ENCODE assay signal across 8 mouse cellular contexts in genomic region chr8:95832603-95833434, GRCm38 (mm10). TPM values are rescaled to one million over a fixed set of nuclear protein-coding genes. Genes with fewer than 3 reads are reported as not detected.
DNase-seq lines count a peak whose midpoint lies in the region; ATAC-seq lines count a peak whose summit lies in the region.

No protein-coding gene starts in this region.

- H3K27me3 ChIP-seq in hindbrain, embryonic 11.5 days (ENCODE audit: control insufficient read depth, insufficient read depth, low read length): no peaks in the 10 kb centered on the region
- no peaks in the 10 kb centered on the region for H3K27me3 ChIP-seq in lung, embryonic 16.5 days (ENCODE audit: control insufficient read depth, insufficient read depth, low read depth, low read length)

- peak overlapping the region; percentile 10 for H3K4me3 ChIP-seq in hindbrain, embryonic 11.5 days (ENCODE audit: low read depth, low read length)
- peak overlapping the region; percentile 42 for H3K4me3 ChIP-seq in lung, embryonic 16.5 days (ENCODE audit: low read length)

- peak overlapping the region; percentile 1; the same call in 1 of the 2 replicates for H3K9ac ChIP-seq in hindbrain, embryonic 11.5 days (ENCODE audit: low read depth, low read length)
- H3K9ac ChIP-seq in lung, embryonic 16.5 days (ENCODE audit: low read length): no peak overlapping the region

- WGBS in hindbrain, embryonic 11.5 days: 15% methylated on average over 16 of the region's 16 CpGs
- WGBS in lung, embryonic 16.5 days: 15% methylated on average over 16 of the region's 16 CpGs

- H3K4me2 ChIP-seq in hindbrain, embryonic 11.5 days (replicated peaks; ENCODE audit: low read depth, low read length): peak overlapping the region; percentile 30
- H3K4me2 ChIP-seq in lung, embryonic 16.5 days (ENCODE audit: low read depth, low read length): peak overlapping the region; percentile 58

- H3K9me3 ChIP-seq in hindbrain, embryonic 11.5 days (ENCODE audit: control insufficient read depth, low read length): no peaks in the 10 kb centered on the region
- H3K9me3 ChIP-seq in lung, embryonic 16.5 days (ENCODE audit: control insufficient read depth, low read length): no peaks in the 10 kb centered on the region

- H3K36me3 ChIP-seq in hindbrain, embryonic 11.5 days (ENCODE audit: control insufficient read depth, insufficient read depth, low read length): 0 out of 2 replicates have a peak, but pooled peaks cover 3% of the 10 kb centered on the region
- no peaks in the 10 kb centered on the region for H3K36me3 ChIP-seq in lung, embryonic 16.5 days (ENCODE audit: control insufficient read depth, insufficient read depth, low read length)

- ATAC-seq in hindbrain, embryonic 11.5 days (ENCODE audit: low FRiP score): peak; percentile 63
- peak; percentile 77; the same call in 1 of the 2 replicates for ATAC-seq in lung, embryonic 16.5 days (ENCODE audit: low read depth)

- H3K27ac ChIP-seq in hindbrain, embryonic 11.5 days (ENCODE audit: low read depth, low read length): no peak overlapping the region
- no peak overlapping the region; the same call in 1 of the 2 replicates for H3K27ac ChIP-seq in lung, embryonic 16.5 days (ENCODE audit: low read length)

- DNase-seq in MN1 (ENCODE audit: low spot score): peak; percentile 91
- peak; percentile 73 for DNase-seq in cerebellum, adult 9-11 months
- peak; percentile 81 to 97 for DNase-seq in frontal cortex, adult 2 months (ENCODE audit: extremely low spot score in 1 of 2, low spot score in 1 of 2)
- DNase-seq in hindbrain, embryonic 11.5 days (ENCODE audit: low spot score): peak; percentile 94
- DNase-seq in layer of hippocampus, adult 9-11 months: peak; percentile 80
- DNase-seq in ovary, postnatal 14 days (ENCODE audit: low spot score): peak; percentile 90
- peak; percentile 64 to 81 for DNase-seq in thymus, postnatal 10 days (ENCODE audit: low spot score in 2 of 2)

- H3K4me1 ChIP-seq in hindbrain, embryonic 11.5 days (replicated peaks; ENCODE audit: control insufficient read depth, insufficient read depth, low read length): 0 out of 2 replicates have a peak, but pooled peaks cover 2% of the 10 kb centered on the region
- H3K4me1 ChIP-seq in lung, embryonic 16.5 days (replicated peaks; ENCODE audit: control insufficient read depth, insufficient read depth, low read length): peaks cover 9% of the 10 kb centered on the region

RNA-seq across cellular contexts. Expression of gene Sap18b, which starts 7.7 kb away (rescaled TPM):
- 75.9 and 88.6 TPM in 2 replicates for polyA plus RNA-seq in frontal cortex, adult 2 months (2012; rRNA removed)
- polyA plus RNA-seq in hindbrain, embryonic 11.5 days (2014; fragmentation: Nextera tagmentation; extraction: Ambion mirVana): 380 and 392 TPM in 2 replicates
- polyA plus RNA-seq in lung, embryonic 16.5 days (2015; fragmentation: Nextera tagmentation; extraction: Ambion mirVana): 318 and 339 TPM in 2 replicates

RNA-seq across cellular contexts. Expression of gene Slc38a7, which starts 20.5 kb away (rescaled TPM):
- polyA plus RNA-seq in frontal cortex, adult 2 months (2012; rRNA removed): 27.6 and 28.9 TPM in 2 replicates
- 14.3 and 16.8 TPM in 2 replicates for polyA plus RNA-seq in hindbrain, embryonic 11.5 days (2014; fragmentation: Nextera tagmentation; extraction: Ambion mirVana)
- polyA plus RNA-seq in lung, embryonic 16.5 days (2015; fragmentation: Nextera tagmentation; extraction: Ambion mirVana): 15.5 and 15.6 TPM in 2 replicates

RNA-seq across cellular contexts. Expression of gene Cnot1, which starts 25.6 kb away (rescaled TPM):
- polyA plus RNA-seq in frontal cortex, adult 2 months (2012; rRNA removed): 62.9 and 64.7 TPM in 2 replicates
- 88.2 and 108 TPM in 2 replicates for polyA plus RNA-seq in hindbrain, embryonic 11.5 days (2014; fragmentation: Nextera tagmentation; extraction: Ambion mirVana)
- polyA plus RNA-seq in lung, embryonic 16.5 days (2015; fragmentation: Nextera tagmentation; extraction: Ambion mirVana): 65.9 and 74.6 TPM in 2 replicates

RNA-seq across cellular contexts. Expression of gene Got2, which starts 55.5 kb away (rescaled TPM):
- 202 and 213 TPM in 2 replicates for polyA plus RNA-seq in frontal cortex, adult 2 months (2012; rRNA removed)
- polyA plus RNA-seq in hindbrain, embryonic 11.5 days (2014; fragmentation: Nextera tagmentation; extraction: Ambion mirVana): 82.5 and 84.8 TPM in 2 replicates
- polyA plus RNA-seq in lung, embryonic 16.5 days (2015; fragmentation: Nextera tagmentation; extraction: Ambion mirVana): 132 and 144 TPM in 2 replicates
